Mouse (Mus musculus): ENCODE results near the gene Pcdh9. TPM values are rescaled to one million over a fixed set of nuclear protein-coding genes. Genes with fewer than 3 reads are reported as not detected.

Pcdh9 gene
- total and polyA plus RNA-seq, 2 experiments: 0.01 to 0.37 TPM

DNA sequence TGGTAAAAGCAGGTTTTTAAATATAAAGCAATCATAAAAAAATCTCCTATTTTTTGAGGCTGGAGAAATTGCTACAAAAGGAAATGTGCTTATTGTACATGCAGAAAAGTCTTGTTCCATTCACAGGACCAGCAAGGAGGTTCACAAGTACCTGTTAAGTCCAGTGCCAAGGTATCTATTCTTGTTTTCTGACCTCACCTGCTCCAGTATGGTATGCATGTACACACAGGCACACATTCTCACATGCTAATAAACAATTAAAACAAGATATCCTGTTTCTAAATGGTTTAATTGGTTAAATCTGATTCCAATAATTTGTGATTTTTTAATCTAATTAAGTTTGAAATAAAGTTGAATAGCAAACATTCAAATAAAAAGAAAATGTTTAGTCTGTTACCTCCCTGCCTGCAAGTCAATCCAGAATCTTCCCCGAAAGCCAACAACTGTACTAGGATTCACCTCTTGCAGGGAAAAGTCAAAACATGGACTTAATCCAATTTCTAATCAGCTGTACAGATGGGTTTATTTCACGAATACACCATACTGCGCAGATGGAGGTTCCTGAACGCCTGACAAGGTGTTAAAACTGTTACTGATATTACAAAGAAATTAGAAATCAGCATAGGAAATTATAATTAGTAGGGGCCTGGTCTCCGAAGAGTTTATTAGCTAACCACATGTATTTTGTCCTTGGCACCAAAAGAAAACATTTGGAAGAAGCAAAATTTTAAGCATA lies 439.4 kb downstream of the Pcdh9 start:
- DNase-seq (ENCODE audit: extremely low read depth, low read depth, low spot score): no peak
- no peak overlapping the region for H3K27ac ChIP-seq (replicated peaks; ENCODE audit: insufficient read depth, low read depth, low read length)
- no peaks in the 10 kb centered on the region for H3K79me2 ChIP-seq (ENCODE audit: control insufficient read depth, insufficient read depth, low read length)
- no peaks in the 10 kb centered on the region for H3K4me1 ChIP-seq (ENCODE audit: control insufficient read depth, insufficient read depth, low read length)
- TF ChIP-seq CTCF (IDR thresholded peaks at IDR 0.05; ENCODE audit: low read depth, low read length): no peak
- no peak for TF ChIP-seq POLR2A (IDR thresholded peaks at IDR 0.05; ENCODE audit: extremely low read depth, insufficient read depth, low read length)
- no peaks in the 10 kb centered on the region for H3K36me3 ChIP-seq (ENCODE audit: control insufficient read depth, insufficient read depth, low read length)
- no peak overlapping the region for H3K9ac ChIP-seq (ENCODE audit: low read depth, low read length)
- H3K4me3 ChIP-seq (ENCODE audit: insufficient read depth, low read depth, low read length): no peak overlapping the region
- WGBS: 82% methylated on average over 5 of the region's 5 CpGs
- H3K27me3 ChIP-seq (ENCODE audit: control insufficient read depth, insufficient read depth, low read length): no peaks in the 10 kb centered on the region

DNA sequence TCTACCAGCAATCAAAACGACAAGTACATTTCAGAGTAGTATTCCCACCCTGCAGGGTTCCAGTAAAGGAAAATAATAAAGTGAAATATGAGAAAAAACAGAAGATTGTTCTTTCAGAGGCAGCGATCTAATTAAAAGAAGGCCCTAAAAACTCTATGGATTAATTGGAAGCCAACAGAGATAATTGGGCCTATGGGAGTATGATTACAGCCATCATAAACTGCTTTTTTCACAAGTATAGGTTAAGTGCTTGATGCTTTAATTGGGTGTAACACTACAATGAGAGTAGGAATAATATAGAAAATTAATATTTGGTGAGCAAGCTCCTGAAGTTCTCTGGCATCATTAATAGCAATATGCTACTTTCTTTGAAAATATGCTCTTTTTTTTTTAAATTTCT lies 448.6 kb downstream of the Pcdh9 start:
- no peak for DNase-seq (ENCODE audit: extremely low read depth, low read depth, low spot score)
- no peak overlapping the region for H3K9ac ChIP-seq (ENCODE audit: low read depth, low read length)
- 79% methylated on average over 2 of the region's 2 CpGs for WGBS
- no peaks in the 10 kb centered on the region for H3K27me3 ChIP-seq (ENCODE audit: control insufficient read depth, insufficient read depth, low read length)
- H3K27ac ChIP-seq (replicated peaks; ENCODE audit: insufficient read depth, low read depth, low read length): no peak overlapping the region
- H3K4me3 ChIP-seq (ENCODE audit: insufficient read depth, low read depth, low read length): no peak overlapping the region
- TF ChIP-seq CTCF (IDR thresholded peaks at IDR 0.05; ENCODE audit: low read depth, low read length) (no peak), POLR2A (IDR thresholded peaks at IDR 0.05; ENCODE audit: extremely low read depth, insufficient read depth, low read length) (no peak)
- no peaks in the 10 kb centered on the region for H3K36me3 ChIP-seq (ENCODE audit: control insufficient read depth, insufficient read depth, low read length)
- H3K4me1 ChIP-seq (ENCODE audit: control insufficient read depth, insufficient read depth, low read length): no peaks in the 10 kb centered on the region
- no peaks in the 10 kb centered on the region for H3K79me2 ChIP-seq (ENCODE audit: control insufficient read depth, insufficient read depth, low read length)

DNA sequence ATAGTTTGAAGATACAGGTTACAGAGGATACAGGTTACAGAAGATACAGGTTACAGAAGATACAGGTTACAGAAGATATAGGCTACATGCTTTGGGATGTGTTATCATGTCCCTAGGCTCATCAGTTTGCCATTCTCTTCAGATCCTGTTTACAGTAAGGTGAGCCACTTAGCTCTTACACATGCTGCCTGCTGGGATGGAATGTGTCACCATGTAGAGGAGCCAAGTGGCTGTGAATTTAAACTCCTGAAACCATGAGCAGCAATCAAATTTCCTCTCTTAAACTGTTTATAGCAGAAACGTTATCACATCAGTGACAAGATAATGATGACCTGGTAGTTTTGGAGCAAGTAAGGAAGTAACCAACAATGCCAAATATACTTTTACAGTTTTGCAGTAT lies 453.3 kb downstream of the Pcdh9 start:
- Histone ChIP-seq H3K9ac (ENCODE audit: low read depth, low read length) (no peak overlapping the region), H3K27ac (replicated peaks; ENCODE audit: insufficient read depth, low read depth, low read length) (no peak overlapping the region), H3K4me1 (ENCODE audit: control insufficient read depth, insufficient read depth, low read length) (no peaks in the 10 kb centered on the region), H3K4me3 (ENCODE audit: insufficient read depth, low read depth, low read length) (no peak overlapping the region), H3K36me3 (ENCODE audit: control insufficient read depth, insufficient read depth, low read length) (no peaks in the 10 kb centered on the region), H3K79me2 (ENCODE audit: control insufficient read depth, insufficient read depth, low read length) (no peaks in the 10 kb centered on the region), H3K27me3 (ENCODE audit: control insufficient read depth, insufficient read depth, low read length) (no peaks in the 10 kb centered on the region)
- WGBS: 37% methylated on average over 1 of the region's 1 CpGs
- TF ChIP-seq CTCF (IDR thresholded peaks at IDR 0.05; ENCODE audit: low read depth, low read length): no peak
- TF ChIP-seq POLR2A (IDR thresholded peaks at IDR 0.05; ENCODE audit: extremely low read depth, insufficient read depth, low read length): no peak
- DNase-seq (ENCODE audit: extremely low read depth, low read depth, low spot score): no peak

DNA sequence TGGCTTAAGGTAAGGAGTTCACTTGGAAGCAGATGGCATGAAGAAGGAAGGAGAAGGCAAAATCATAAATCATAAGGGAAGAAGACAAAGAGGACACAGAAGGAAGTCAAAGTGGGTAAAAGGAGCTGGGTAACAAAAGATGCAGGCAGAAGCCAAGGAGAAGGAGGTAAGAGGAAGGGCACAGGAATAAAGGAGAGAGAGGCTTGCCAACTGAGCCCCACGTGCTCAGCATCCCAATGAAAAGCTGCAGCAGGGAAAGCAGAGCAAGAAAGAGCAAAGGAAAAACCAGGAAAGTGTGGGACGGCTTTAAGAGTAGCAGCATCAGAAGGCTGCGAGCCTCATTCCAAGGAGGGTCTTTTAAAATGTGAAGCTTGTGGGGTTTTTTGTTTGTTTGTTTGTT lies 473.7 kb downstream of the Pcdh9 start:
- 65% methylated on average over 3 of the region's 3 CpGs for WGBS
- Histone ChIP-seq H3K4me3 (ENCODE audit: insufficient read depth, low read depth, low read length) (no peak overlapping the region), H3K4me1 (ENCODE audit: control insufficient read depth, insufficient read depth, low read length) (no peaks in the 10 kb centered on the region), H3K27ac (replicated peaks; ENCODE audit: insufficient read depth, low read depth, low read length) (no peak overlapping the region), H3K9ac (ENCODE audit: low read depth, low read length) (no peak overlapping the region), H3K79me2 (ENCODE audit: control insufficient read depth, insufficient read depth, low read length) (no peaks in the 10 kb centered on the region), H3K36me3 (ENCODE audit: control insufficient read depth, insufficient read depth, low read length) (no peaks in the 10 kb centered on the region), H3K27me3 (ENCODE audit: control insufficient read depth, insufficient read depth, low read length) (no peaks in the 10 kb centered on the region)
- no peak for TF ChIP-seq POLR2A (IDR thresholded peaks at IDR 0.05; ENCODE audit: extremely low read depth, insufficient read depth, low read length)
- no peak for TF ChIP-seq CTCF (IDR thresholded peaks at IDR 0.05; ENCODE audit: low read depth, low read length)
- DNase-seq (ENCODE audit: extremely low read depth, low read depth, low spot score): no peak

DNA sequence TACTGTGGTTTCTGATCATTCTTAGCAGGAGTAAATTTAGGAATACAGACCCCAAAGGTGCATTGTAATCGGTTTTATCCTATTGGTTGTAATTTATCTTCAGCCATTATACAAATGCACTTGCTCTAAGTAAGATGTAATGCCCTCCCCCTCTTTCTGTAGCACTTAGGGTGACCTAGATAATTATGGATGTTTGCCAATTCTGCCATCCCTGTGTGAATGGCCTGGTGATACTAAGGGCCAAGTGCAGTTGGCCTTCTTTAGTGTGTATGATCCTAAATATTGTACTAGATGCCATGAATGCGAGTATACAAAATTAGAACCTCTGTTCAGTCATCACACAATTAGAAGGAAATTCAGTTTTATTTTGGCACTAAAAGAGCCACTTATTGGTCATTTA lies 475.0 kb downstream of the Pcdh9 start:
- Histone ChIP-seq H3K9ac (ENCODE audit: low read depth, low read length) (no peak overlapping the region), H3K4me3 (ENCODE audit: insufficient read depth, low read depth, low read length) (no peak overlapping the region), H3K36me3 (ENCODE audit: control insufficient read depth, insufficient read depth, low read length) (no peaks in the 10 kb centered on the region), H3K4me1 (ENCODE audit: control insufficient read depth, insufficient read depth, low read length) (no peaks in the 10 kb centered on the region), H3K79me2 (ENCODE audit: control insufficient read depth, insufficient read depth, low read length) (no peaks in the 10 kb centered on the region), H3K27me3 (ENCODE audit: control insufficient read depth, insufficient read depth, low read length) (no peaks in the 10 kb centered on the region), H3K27ac (replicated peaks; ENCODE audit: insufficient read depth, low read depth, low read length) (no peak overlapping the region)
- 79% methylated on average over 2 of the region's 2 CpGs for WGBS
- no peak for DNase-seq (ENCODE audit: extremely low read depth, low read depth, low spot score)
- TF ChIP-seq CTCF (IDR thresholded peaks at IDR 0.05; ENCODE audit: low read depth, low read length): no peak
- TF ChIP-seq POLR2A (IDR thresholded peaks at IDR 0.05; ENCODE audit: extremely low read depth, insufficient read depth, low read length): no peak

DNA sequence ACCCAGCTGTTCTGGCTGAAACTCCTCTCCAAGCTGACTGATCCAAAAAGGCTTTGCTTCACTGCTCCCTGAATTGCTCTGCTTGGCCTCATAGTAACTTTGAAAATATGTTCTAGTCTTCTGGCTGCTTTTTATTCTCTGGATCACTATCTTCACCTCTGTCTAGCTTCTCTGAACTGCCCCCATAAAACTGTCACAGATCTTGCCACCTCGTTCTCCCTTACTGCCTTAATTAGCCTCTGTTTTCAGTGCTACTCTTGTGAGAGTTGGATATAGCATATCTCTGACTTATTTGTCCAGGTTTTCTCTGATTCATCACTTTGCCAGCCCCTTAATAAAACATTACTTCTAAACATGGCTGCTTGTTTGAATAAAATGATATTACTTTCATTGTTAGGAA lies 481.2 kb downstream of the Pcdh9 start:
- WGBS: 76% methylated on average over 1 of the region's 1 CpGs
- Histone ChIP-seq H3K27me3 (ENCODE audit: control insufficient read depth, insufficient read depth, low read length) (no peaks in the 10 kb centered on the region), H3K36me3 (ENCODE audit: control insufficient read depth, insufficient read depth, low read length) (no peaks in the 10 kb centered on the region), H3K79me2 (ENCODE audit: control insufficient read depth, insufficient read depth, low read length) (no peaks in the 10 kb centered on the region), H3K9ac (ENCODE audit: low read depth, low read length) (no peak overlapping the region), H3K4me1 (ENCODE audit: control insufficient read depth, insufficient read depth, low read length) (no peaks in the 10 kb centered on the region), H3K4me3 (ENCODE audit: insufficient read depth, low read depth, low read length) (no peak overlapping the region), H3K27ac (replicated peaks; ENCODE audit: insufficient read depth, low read depth, low read length) (no peak overlapping the region)
- TF ChIP-seq CTCF (IDR thresholded peaks at IDR 0.05; ENCODE audit: low read depth, low read length) (no peak), POLR2A (IDR thresholded peaks at IDR 0.05; ENCODE audit: extremely low read depth, insufficient read depth, low read length) (no peak)
- no peak for DNase-seq (ENCODE audit: extremely low read depth, low read depth, low spot score)

All from liver, adult 2 months (tissue).